Mouse (Mus musculus): ENCODE measurements around the gene Eef2. TPM values are rescaled to one million over a fixed set of nuclear protein-coding genes. Genes with fewer than 3 reads are reported as not detected.

The Eef2 gene
- polyA plus RNA-seq (2012; rRNA removed), result 1,377 and 1,420 TPM in 2 replicates

GRCm38 (mm10) chr10:81176466-81177271 lies at the start of gene Eef2:
Gene Eef2, plus strand, starts transcription at chr10:81176631.
- no peak for TF ChIP-seq CTCF (IDR thresholded peaks at IDR 0.05; ENCODE audit: insufficient read depth, low read length)
- TF ChIP-seq POLR2A (IDR thresholded peaks at IDR 0.05; ENCODE audit: borderline replicate concordance, extremely low read depth, low read depth, low read length), result peak; percentile 99
- peak; percentile 99 for DNase-seq
- H3K4me3 ChIP-seq (replicated peaks; ENCODE audit: extremely low read depth, low read depth, low read length), result peak within 1 kb of the TSS; percentile 96
- peaks cover 21% of the 10 kb centered on the region for H3K4me1 ChIP-seq (ENCODE audit: control insufficient read depth, insufficient read depth, low read length)
- WGBS, result under 1% methylated on average over 77 of the region's 77 CpGs

- WGBS, result 6% methylated on average over 16 of the region's 16 CpGs
- DNase-seq, result peak; percentile 79
- Histone ChIP-seq H3K4me1 (ENCODE audit: control insufficient read depth, insufficient read depth, low read length) (peaks cover 13% of the 10 kb centered on the region), H3K4me3 (replicated peaks; ENCODE audit: extremely low read depth, low read depth, low read length) (peak overlapping the region; percentile 0)
- TF ChIP-seq CTCF (IDR thresholded peaks at IDR 0.05; ENCODE audit: insufficient read depth, low read length) (no peak), POLR2A (IDR thresholded peaks at IDR 0.05; ENCODE audit: borderline replicate concordance, extremely low read depth, low read depth, low read length) (peak; percentile 29; the same call in 1 of the 2 replicates)
Measured at GRCm38 (mm10) chr10:81134181-81134587, 42.2 kb upstream of the Eef2 start.

GRCm38 (mm10) chr10:81134966-81135681 lies 41.3 kb upstream of the Eef2 start, which contains the start of gene Zbtb7a:
Gene Zbtb7a, plus strand, starts transcription at chr10:81135220.
- DNase-seq, result peak; percentile 57
- peaks cover 19% of the 10 kb centered on the region for H3K4me1 ChIP-seq (ENCODE audit: control insufficient read depth, insufficient read depth, low read length)
- TF ChIP-seq POLR2A (IDR thresholded peaks at IDR 0.05; ENCODE audit: borderline replicate concordance, extremely low read depth, low read depth, low read length), result no peak
- no peak for TF ChIP-seq CTCF (IDR thresholded peaks at IDR 0.05; ENCODE audit: insufficient read depth, low read length)
- WGBS, result 3% methylated on average over 41 of the region's 41 CpGs
- H3K4me3 ChIP-seq (replicated peaks; ENCODE audit: extremely low read depth, low read depth, low read length), result peak within 1 kb of the TSS; percentile 74

DNA sequence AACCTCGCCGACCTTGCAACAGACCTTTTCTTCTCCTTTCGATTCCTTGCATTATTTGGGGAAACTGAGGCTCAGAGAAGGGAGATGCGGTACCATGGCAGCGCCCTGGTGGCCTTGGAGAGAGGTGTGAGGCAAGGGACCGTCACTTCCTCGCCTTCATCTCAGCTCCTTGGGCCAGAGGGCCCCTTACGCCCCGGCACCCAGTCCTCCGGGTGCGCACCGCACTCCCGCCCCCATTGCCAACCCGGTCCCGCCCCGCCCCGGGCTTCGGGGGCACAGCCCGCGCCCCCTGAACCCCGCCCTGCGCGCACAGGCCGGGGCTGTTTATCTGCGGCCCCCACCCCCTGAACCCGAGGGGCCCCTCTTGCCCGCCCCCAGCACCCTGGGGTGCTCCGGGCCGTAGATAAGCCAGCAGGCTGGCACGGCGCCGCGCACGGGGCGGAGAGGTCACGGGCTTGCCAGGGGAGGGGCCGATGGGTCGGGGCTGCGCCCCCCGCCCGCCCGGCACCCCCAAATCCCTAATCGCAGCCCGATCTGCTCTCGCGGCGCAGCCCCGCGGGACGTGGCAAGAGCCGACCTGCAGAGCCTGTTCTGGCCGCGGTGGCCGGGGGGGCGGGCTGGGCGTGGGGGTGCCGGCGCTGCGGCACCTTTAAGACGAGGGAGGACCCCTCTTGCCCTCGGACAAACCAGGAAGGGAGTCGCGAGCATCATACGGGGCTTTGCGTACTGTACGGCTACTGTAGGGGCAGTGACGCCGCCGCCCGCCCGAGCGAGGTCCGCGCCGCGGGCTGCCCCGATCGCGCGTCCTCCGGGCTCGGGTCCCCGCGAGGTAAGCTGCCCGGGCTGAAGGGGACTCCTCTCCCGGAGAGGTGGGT lies 40.4 kb upstream of the Eef2 start:
- DNase-seq, result peak; percentile 73
- TF ChIP-seq POLR2A (IDR thresholded peaks at IDR 0.05; ENCODE audit: borderline replicate concordance, extremely low read depth, low read depth, low read length), result peak; percentile 59; the same call in 1 of the 2 replicates
- no peak for TF ChIP-seq CTCF (IDR thresholded peaks at IDR 0.05; ENCODE audit: insufficient read depth, low read length)
- Histone ChIP-seq H3K4me3 (replicated peaks; ENCODE audit: extremely low read depth, low read depth, low read length) (peak overlapping the region; percentile 74), H3K4me1 (ENCODE audit: control insufficient read depth, insufficient read depth, low read length) (peaks cover 26% of the 10 kb centered on the region)
- WGBS, result 2% methylated on average over 78 of the region's 86 CpGs

DNA sequence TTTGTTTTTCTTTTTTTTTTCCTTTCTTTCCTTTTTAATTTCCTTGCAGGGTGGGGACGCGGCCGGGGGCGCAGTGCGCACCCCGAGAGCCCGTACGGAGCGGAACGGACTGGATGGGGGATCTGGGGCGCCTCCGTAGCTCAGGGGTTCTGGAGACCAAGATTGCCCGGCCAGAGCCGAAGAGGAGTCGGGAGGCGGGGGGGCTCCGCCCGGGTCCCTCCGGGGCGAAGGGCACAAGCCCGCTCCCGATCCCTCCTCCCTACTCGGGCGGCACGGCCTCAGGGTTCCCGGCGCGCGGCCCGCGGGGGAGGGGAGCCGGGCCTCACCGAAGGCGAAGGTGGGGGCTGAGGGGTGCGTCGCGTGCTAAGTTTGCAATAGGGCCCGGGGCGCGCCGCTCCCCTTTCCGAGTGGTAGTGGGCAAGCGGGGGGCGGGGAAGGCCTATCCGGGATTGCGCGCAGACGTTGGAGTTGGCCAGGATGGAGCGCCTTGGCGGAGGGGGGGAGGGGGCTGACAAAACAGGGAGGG lies 39.7 kb upstream of the Eef2 start:
- WGBS, result under 1% methylated on average over 46 of the region's 50 CpGs
- Histone ChIP-seq H3K4me3 (replicated peaks; ENCODE audit: extremely low read depth, low read depth, low read length) (peak overlapping the region; percentile 74), H3K4me1 (ENCODE audit: control insufficient read depth, insufficient read depth, low read length) (peaks cover 31% of the 10 kb centered on the region)
- peak; percentile 80 for DNase-seq
- TF ChIP-seq CTCF (IDR thresholded peaks at IDR 0.05; ENCODE audit: insufficient read depth, low read length), result no peak
- TF ChIP-seq POLR2A (IDR thresholded peaks at IDR 0.05; ENCODE audit: borderline replicate concordance, extremely low read depth, low read depth, low read length), result no peak

DNA sequence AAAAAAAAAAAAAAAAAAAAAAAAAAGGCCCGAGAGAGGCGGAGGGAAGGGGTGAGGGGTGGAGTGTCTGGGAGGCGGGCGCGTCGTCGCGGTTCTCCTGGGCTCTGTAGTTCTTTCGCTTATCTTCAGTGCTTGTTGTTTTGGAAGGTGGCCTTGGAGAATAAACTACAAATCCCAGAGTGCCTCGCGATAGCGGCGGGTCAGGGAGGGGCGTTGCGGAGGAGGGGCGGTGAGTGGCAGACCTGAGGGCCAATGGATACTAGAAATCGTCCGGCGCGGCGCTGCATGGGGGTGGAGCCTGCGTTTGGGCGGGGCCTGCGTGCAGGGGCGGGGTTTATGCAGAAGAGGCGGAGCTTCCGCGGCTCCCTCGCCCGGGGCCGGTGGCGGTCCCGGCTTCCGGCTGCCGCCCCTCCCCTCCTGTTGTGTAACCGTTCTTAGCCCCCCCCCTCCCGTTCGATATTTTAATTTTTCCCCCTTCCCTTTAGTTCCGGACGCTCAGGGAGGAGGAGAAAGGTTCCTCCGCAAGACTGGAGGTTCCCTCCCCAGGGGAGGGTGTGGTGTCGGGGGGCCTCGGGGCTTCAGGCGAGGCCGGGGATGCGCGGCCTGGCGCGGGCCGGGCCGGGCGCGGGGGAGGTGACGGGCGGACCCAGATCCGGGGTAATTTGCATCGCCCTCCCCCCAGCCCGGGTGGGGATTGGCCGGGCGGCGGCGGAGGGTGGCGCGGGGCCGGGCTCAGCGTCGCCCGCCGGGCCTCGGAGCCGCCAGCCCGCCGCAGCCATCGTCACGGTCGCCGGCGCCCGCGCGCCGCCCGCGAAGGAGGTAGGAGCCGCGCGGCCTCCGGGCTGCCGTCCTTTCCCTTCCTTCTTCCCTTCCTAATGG lies 38.9 kb upstream of the Eef2 start:
- under 1% methylated on average over 82 of the region's 89 CpGs for WGBS
- peaks cover 33% of the 10 kb centered on the region for H3K4me1 ChIP-seq (ENCODE audit: control insufficient read depth, insufficient read depth, low read length)
- TF ChIP-seq POLR2A (IDR thresholded peaks at IDR 0.05; ENCODE audit: borderline replicate concordance, extremely low read depth, low read depth, low read length) (no peak), CTCF (IDR thresholded peaks at IDR 0.05; ENCODE audit: insufficient read depth, low read length) (no peak)
- peak overlapping the region; percentile 95 for H3K4me3 ChIP-seq (replicated peaks; ENCODE audit: extremely low read depth, low read depth, low read length)
- peak; percentile 100 for DNase-seq

DNA sequence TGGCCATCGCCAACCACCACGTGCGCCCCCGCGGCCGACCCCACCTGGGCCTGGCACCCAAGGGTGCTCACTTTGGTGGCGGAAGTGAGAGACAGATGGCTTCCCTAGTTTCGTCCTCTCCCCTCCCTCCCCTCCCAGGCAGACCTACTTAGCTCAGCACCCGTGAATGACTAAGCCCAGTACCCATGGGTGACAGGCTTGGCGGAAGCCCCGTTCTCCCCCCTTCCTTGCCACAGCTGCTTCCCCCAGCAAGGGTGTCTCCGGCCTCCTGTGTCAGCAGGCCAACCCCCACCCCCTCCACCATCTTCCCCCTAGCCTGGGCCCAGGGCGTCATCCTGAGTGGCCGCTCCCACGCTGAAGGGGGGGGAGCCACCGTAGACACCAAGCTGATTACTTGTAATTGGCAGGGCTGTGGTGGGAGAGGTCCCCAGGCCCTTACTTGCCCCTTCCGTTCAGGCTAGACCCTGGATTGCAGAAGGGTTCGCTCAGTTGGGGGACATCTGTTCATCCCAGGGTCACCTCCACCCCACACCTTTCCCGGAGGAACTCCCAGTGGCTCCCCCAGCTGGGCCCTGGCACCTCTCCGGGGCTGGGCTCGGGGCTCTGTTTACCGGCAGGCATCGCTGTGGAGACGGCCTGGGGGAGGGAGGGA lies 38.2 kb upstream of the Eef2 start:
- WGBS, result 2% methylated on average over 24 of the region's 24 CpGs
- peaks cover 36% of the 10 kb centered on the region for H3K4me1 ChIP-seq (ENCODE audit: control insufficient read depth, insufficient read depth, low read length)
- DNase-seq, result no peak
- TF ChIP-seq POLR2A (IDR thresholded peaks at IDR 0.05; ENCODE audit: borderline replicate concordance, extremely low read depth, low read depth, low read length), result peak; percentile 31; the same call in 1 of the 2 replicates
- TF ChIP-seq CTCF (IDR thresholded peaks at IDR 0.05; ENCODE audit: insufficient read depth, low read length), result no peak
- H3K4me3 ChIP-seq (replicated peaks; ENCODE audit: extremely low read depth, low read depth, low read length), result peak overlapping the region; percentile 95

Data from lung, adult 2 months (tissue).